Mouse (Mus musculus): ENCODE results near the gene Gigyf2. TPM values are rescaled to one million over a fixed set of nuclear protein-coding genes. Genes with fewer than 3 reads are reported as not detected.

The Gigyf2 gene
- polyA plus RNA-seq, 1 experiment from 2014 or later, result 60.7 TPM

DNA sequence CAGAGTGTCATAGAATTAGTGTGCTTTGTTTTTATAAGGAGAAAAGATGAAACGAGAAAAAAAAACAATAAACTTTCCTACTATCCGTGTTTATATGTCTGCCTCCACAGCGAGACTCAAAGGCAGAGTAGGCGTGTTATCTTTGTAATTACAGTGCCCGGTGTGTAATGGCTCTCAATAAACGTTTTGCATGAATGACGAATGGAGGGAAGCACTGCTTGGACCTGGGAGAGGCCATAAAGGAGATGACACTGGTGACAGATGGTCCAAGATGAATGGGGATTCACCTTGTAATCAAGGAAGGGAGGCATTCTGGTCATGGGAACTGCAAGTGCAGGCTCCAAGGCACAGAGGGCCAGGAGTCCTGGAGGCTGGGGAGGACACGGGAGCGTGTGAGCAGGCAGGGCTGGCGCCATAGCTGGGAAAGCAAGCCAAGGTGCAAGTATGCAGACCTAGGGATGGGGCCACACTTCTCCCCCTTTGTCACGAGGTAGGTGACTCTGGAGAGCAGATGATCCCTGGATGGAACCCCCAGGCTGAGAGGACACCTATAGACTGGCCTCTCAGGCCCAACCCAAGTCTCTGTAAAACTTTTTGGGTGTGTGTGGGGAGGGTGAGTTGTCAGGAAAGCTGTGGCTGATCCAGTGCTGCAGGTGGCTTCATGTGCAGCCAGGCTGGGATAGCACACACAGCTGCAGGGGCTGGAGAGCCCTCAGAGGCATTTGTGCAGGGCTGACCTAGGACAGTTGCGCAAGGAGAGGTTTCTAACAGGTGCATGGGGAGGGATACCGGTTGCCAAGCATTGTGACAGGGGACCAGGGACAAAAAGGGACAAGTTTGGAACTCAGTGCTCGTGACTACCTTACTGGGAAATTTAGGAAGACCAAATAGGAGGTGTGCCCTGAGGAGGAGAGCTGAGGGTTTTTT lies 26.2 kb upstream of the Gigyf2 start:
- no peak overlapping the region for H3K27ac ChIP-seq
- WGBS, result 44% methylated on average over 14 of the region's 14 CpGs
- H3K4me3 ChIP-seq (replicated peaks), result no peak overlapping the region
- peaks cover 4% of the 10 kb centered on the region; the same call in 1 of the 2 replicates for H3K4me1 ChIP-seq
- no peaks in the 10 kb centered on the region for H3K9me3 ChIP-seq (replicated peaks)
- H3K9ac ChIP-seq, result no peak overlapping the region
- H3K27me3 ChIP-seq, result no peaks in the 10 kb centered on the region
- H3K36me3 ChIP-seq, result no peaks in the 10 kb centered on the region
- ATAC-seq (replicated peaks; ENCODE audit: low FRiP score), result peak; percentile 61
- no peak overlapping the region for H3K4me2 ChIP-seq

DNA sequence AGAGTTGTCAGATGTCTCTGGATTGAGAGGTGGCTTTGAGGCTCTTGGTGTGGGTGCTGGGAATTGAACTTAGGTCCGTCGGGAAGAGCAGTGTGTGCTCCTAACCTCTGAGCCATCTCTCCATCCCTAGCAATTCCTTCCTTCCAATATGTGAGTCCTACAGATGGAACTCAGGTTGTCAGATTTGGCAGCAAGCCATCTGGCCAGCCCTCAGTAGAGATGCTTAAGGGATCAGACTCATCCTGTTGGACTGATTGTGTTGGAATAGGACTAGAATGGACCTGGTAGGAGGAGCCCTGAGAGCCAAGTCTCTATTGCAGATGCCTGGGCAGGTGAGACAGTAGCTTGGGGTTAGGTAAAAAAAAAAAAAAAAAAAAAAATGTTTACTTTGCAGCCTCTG lies 24.8 kb upstream of the Gigyf2 start:
- H3K4me3 ChIP-seq (replicated peaks), result no peak overlapping the region
- no peaks in the 10 kb centered on the region for H3K27me3 ChIP-seq
- H3K4me2 ChIP-seq, result no peak overlapping the region
- peaks cover 4% of the 10 kb centered on the region; the same call in 1 of the 2 replicates for H3K4me1 ChIP-seq
- WGBS, result 84% methylated on average over 2 of the region's 2 CpGs
- no peaks in the 10 kb centered on the region for H3K36me3 ChIP-seq
- no peaks in the 10 kb centered on the region for H3K9me3 ChIP-seq (replicated peaks)
- ATAC-seq (replicated peaks; ENCODE audit: low FRiP score), result no peak
- H3K9ac ChIP-seq, result no peak overlapping the region
- H3K27ac ChIP-seq, result no peak overlapping the region

DNA sequence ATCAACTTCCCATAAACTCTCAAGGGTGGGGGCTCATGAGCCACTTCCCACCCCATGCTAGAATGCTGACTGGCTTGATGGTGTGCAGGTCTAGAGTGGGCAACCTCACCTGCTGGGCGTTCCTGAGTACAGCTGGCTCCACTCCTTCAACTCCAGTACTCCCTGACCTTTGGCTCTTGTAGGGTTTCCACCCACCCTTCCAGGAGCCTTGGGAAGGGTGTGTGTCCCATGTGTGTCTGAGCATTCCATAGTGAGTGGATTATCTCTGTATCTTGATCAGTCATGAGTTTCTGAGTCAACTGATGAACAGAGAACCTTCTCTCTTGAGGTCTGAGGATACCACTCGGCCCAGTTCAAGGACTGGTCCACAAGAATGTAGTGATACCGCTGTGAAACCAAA lies 17.8 kb upstream of the Gigyf2 start:
- WGBS, result 90% methylated on average over 3 of the region's 3 CpGs
- H3K4me1 ChIP-seq, result no peaks in the 10 kb centered on the region
- H3K27ac ChIP-seq, result no peak overlapping the region
- H3K4me3 ChIP-seq (replicated peaks), result no peak overlapping the region
- no peaks in the 10 kb centered on the region for H3K27me3 ChIP-seq
- ATAC-seq (replicated peaks; ENCODE audit: low FRiP score), result no peak
- H3K4me2 ChIP-seq, result no peak overlapping the region
- H3K9ac ChIP-seq, result no peak overlapping the region
- H3K9me3 ChIP-seq (replicated peaks), result no peaks in the 10 kb centered on the region
- no peaks in the 10 kb centered on the region for H3K36me3 ChIP-seq

- H3K4me2 ChIP-seq, result no peak overlapping the region
- H3K9me3 ChIP-seq (replicated peaks), result no peaks in the 10 kb centered on the region
- no peaks in the 10 kb centered on the region for H3K27me3 ChIP-seq
- no peaks in the 10 kb centered on the region for H3K4me1 ChIP-seq
- ATAC-seq (replicated peaks; ENCODE audit: low FRiP score), result no peak
- H3K4me3 ChIP-seq (replicated peaks), result no peak overlapping the region
- H3K9ac ChIP-seq, result no peak overlapping the region
- no peaks in the 10 kb centered on the region for H3K36me3 ChIP-seq
- 76% methylated on average over 16 of the region's 16 CpGs for WGBS
- H3K27ac ChIP-seq, result no peak overlapping the region
Measured at GRCm38 (mm10) chr1:87309621-87310020, 17.2 kb upstream of the Gigyf2 start.

DNA sequence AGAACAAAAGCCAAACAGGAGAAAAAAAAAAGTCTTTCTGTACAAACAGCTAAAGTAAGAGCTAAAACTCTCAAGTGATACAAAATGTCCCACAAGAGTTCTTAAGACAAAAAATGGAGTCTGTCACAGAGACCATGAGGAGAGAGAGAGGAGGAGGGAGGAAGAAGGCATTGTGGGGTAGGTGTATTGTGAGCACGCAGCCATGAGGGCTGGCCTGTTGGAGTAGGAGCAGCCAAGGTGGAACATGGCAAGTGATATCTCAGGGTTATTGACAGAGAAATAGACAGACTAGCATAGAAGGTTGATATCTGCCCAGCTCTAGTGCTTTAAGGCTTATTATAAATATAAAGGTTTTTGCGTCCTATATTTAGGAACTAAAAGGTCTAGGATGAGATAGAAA lies 14.1 kb upstream of the Gigyf2 start:
- Histone ChIP-seq H3K4me3 (replicated peaks) (no peak overlapping the region), H3K9me3 (replicated peaks) (no peaks in the 10 kb centered on the region), H3K4me2 (no peak overlapping the region), H3K4me1 (peaks cover 6% of the 10 kb centered on the region; the same call in 1 of the 2 replicates), H3K9ac (no peak overlapping the region), H3K36me3 (no peaks in the 10 kb centered on the region), H3K27ac (no peak overlapping the region), H3K27me3 (no peaks in the 10 kb centered on the region)
- ATAC-seq (replicated peaks; ENCODE audit: low FRiP score), result no peak
- WGBS, result 95% methylated on average over 2 of the region's 2 CpGs

DNA sequence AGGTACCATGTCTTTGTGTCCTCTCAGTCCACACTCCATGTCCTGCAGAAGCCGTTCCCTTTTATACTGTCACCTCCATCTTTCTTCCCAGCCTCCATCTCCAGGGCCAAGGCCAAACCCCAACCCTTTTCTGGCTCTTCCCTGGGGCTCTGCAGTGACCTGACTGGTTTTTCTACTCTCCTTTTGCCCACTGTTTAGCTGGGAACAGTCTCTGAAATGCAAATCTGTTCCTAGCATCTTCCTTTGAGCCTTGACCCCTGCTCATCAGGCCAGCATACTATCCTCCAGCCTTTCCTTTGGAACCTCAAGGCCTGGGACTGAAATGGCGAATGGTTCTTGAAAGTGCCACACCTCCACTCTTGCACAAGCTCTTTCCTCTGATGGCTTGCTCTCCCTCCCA lies 13.7 kb upstream of the Gigyf2 start:
- Histone ChIP-seq H3K27ac (no peak overlapping the region), H3K4me2 (no peak overlapping the region), H3K9ac (no peak overlapping the region), H3K27me3 (no peaks in the 10 kb centered on the region), H3K9me3 (replicated peaks) (no peaks in the 10 kb centered on the region), H3K36me3 (no peaks in the 10 kb centered on the region), H3K4me1 (peaks cover 6% of the 10 kb centered on the region; the same call in 1 of the 2 replicates), H3K4me3 (replicated peaks) (no peak overlapping the region)
- ATAC-seq (replicated peaks; ENCODE audit: low FRiP score), result no peak
- 83% methylated on average over 2 of the region's 2 CpGs for WGBS

DNA sequence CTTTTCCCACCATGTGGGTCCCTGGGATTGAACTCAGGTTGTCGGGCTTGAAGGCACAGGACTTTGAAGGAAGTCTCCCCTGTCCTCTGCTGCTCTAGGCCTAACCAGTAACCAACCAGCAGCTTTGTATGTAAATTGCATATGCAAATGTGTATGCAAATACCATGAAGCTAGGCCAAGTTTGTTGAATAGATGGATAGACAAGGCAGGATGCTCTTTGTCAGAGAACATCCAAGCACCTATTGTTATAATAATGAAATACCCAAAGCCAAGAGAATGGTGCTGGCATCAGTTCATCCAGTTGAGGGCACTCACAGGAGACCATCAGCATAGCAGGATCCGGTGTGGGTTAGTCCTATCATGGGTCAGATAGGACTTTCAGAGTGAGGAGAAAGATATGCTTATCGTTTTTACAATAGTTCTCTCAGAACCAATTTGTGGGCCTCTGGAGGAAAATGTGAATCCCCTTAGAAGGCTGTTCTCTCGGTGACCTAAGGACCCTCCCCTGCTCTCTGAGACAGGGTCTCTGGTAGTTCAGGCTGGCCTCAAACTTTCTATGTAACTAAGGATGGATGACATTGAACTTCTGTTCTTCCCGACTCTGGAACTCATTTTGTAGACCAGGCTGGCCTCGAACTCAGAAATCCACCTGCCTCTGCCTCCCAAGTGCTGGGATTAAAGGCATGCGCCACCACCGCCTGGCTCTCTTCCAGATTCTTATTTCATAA lies 12.8 kb upstream of the Gigyf2 start:
- H3K36me3 ChIP-seq, result no peaks in the 10 kb centered on the region
- H3K27me3 ChIP-seq, result no peaks in the 10 kb centered on the region
- no peaks in the 10 kb centered on the region; the same call in 1 of the 2 replicates for H3K9me3 ChIP-seq (replicated peaks)
- H3K4me1 ChIP-seq, result peaks cover 6% of the 10 kb centered on the region; the same call in 1 of the 2 replicates
- H3K4me2 ChIP-seq, result no peak overlapping the region
- H3K9ac ChIP-seq, result no peak overlapping the region
- no peak overlapping the region for H3K4me3 ChIP-seq (replicated peaks)
- no peak overlapping the region for H3K27ac ChIP-seq
- 91% methylated on average over 8 of the region's 8 CpGs for WGBS
- ATAC-seq (replicated peaks; ENCODE audit: low FRiP score), result no peak

DNA sequence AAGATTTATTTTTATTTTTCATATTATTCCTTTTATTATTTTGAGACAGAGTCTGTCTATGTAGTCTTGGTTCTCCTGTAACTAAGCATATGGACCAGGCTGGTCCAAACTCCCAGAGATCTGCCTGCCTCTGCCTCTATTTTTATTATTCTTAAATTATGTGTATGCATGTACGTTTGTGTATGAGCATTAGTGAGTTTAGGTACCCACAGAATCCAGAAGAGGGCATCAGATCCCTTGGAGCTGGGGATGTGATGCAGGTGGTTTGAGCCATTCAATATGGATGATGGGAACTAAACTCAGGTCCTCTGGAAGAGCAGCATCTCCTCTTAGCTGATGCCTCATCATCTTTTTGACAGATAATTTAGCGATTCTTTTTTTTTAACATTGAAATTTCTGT lies 11.4 kb upstream of the Gigyf2 start:
- Histone ChIP-seq H3K36me3 (no peaks in the 10 kb centered on the region), H3K4me2 (no peak overlapping the region), H3K4me3 (replicated peaks) (no peak overlapping the region), H3K27ac (no peak overlapping the region), H3K4me1 (peaks cover 6% of the 10 kb centered on the region; the same call in 1 of the 2 replicates), H3K27me3 (no peaks in the 10 kb centered on the region), H3K9ac (no peak overlapping the region), H3K9me3 (replicated peaks) (peaks cover 10% of the 10 kb centered on the region)
- no peak for ATAC-seq (replicated peaks; ENCODE audit: low FRiP score)
- 90% methylated on average over 2 of the region's 2 CpGs for WGBS

- H3K27me3 ChIP-seq, result no peaks in the 10 kb centered on the region
- no peak for ATAC-seq (replicated peaks; ENCODE audit: low FRiP score)
- H3K4me3 ChIP-seq (replicated peaks), result no peak overlapping the region
- H3K36me3 ChIP-seq, result no peaks in the 10 kb centered on the region
- H3K4me2 ChIP-seq, result no peak overlapping the region
- peaks cover 6% of the 10 kb centered on the region; the same call in 1 of the 2 replicates for H3K4me1 ChIP-seq
- no peak overlapping the region for H3K9ac ChIP-seq
- no peak overlapping the region for H3K27ac ChIP-seq
- 76% methylated on average over 2 of the region's 2 CpGs for WGBS
- peaks cover 13% of the 10 kb centered on the region for H3K9me3 ChIP-seq (replicated peaks)
Measured at GRCm38 (mm10) chr1:87315894-87316293, 10.9 kb upstream of the Gigyf2 start.

DNA sequence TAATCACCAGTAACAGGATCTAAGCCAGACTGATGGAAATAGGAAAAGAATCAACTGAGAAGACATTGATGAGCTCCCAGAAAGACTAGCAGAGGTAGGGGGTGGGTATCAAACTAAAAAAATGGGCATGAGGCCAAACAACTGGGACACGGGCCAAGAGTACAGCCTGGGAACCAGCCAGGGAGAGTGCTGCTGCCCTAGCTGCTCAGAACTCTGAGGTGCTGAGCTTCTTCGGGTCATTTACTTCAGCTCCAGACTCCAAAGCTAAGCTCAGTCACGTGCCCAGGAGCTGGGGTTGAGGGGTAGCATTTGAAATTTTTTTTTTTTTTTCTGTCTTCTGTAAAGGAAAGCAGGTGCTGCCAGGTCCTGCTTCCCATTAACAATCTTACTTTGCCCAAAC lies 10.1 kb upstream of the Gigyf2 start:
- H3K27ac ChIP-seq, result peak overlapping the region; percentile 77
- H3K36me3 ChIP-seq, result no peaks in the 10 kb centered on the region
- H3K9ac ChIP-seq, result no peak overlapping the region
- peaks cover 19% of the 10 kb centered on the region for H3K9me3 ChIP-seq (replicated peaks)
- WGBS, result 44% methylated on average over 3 of the region's 3 CpGs
- H3K4me1 ChIP-seq, result peaks cover 6% of the 10 kb centered on the region; the same call in 1 of the 2 replicates
- no peak overlapping the region for H3K4me2 ChIP-seq
- H3K27me3 ChIP-seq, result no peaks in the 10 kb centered on the region
- no peak overlapping the region for H3K4me3 ChIP-seq (replicated peaks)
- ATAC-seq (replicated peaks; ENCODE audit: low FRiP score), result peak; percentile 84

GRCm38 (mm10) chr1:87321071-87321470 lies 5.7 kb upstream of the Gigyf2 start:
- no peaks in the 10 kb centered on the region for H3K27me3 ChIP-seq
- 7% methylated on average over 1 of the region's 1 CpGs for WGBS

GRCm38 (mm10) chr1:87322778-87323177 lies 4.0 kb upstream of the Gigyf2 start:
- Histone ChIP-seq H3K4me1 (0 out of 2 replicates have a peak, but pooled peaks cover 3% of the 10 kb centered on the region), H3K4me2 (no peak overlapping the region), H3K9me3 (replicated peaks) (peaks cover 19% of the 10 kb centered on the region), H3K27me3 (no peaks in the 10 kb centered on the region), H3K36me3 (no peaks in the 10 kb centered on the region), H3K9ac (no peak overlapping the region), H3K27ac (no peak overlapping the region), H3K4me3 (replicated peaks) (no peak overlapping the region)
- no peak for ATAC-seq (replicated peaks; ENCODE audit: low FRiP score)
- whole genome bisulfite sequencing, result 95% methylated on average over 3 of the region's 3 CpGs

More at GRCm38 (mm10) chr1:87321071-87321470, 5.7 kb upstream of the Gigyf2 start:
- Histone ChIP-seq H3K4me3 (replicated peaks) (no peak overlapping the region), H3K36me3 (no peaks in the 10 kb centered on the region), H3K4me2 (no peak overlapping the region), H3K9ac (no peak overlapping the region), H3K27ac (no peak overlapping the region), H3K9me3 (replicated peaks) (peaks cover 19% of the 10 kb centered on the region), H3K4me1 (peaks cover 6% of the 10 kb centered on the region; the same call in 1 of the 2 replicates)
- no peak for ATAC-seq (replicated peaks; ENCODE audit: low FRiP score)

Data from kidney, embryonic 15.5 days (tissue).